Mouse (Mus musculus) adrenal gland, postnatal 10 days (tissue): Measurements from ENCODE around the gene Rara. TPM values are rescaled to one million over a fixed set of nuclear protein-coding genes. Genes with fewer than 3 reads are reported as not detected.

ENCODE experiments used
- DNase-seq: peaks from one replicate; pipeline ENCODE4 v3.0.0; 2021; ENCODE audit warnings: mixed read lengths
- total RNA-seq, 2 experiments: library from RNA; stranded (reverse); gene quantifications; 2 replicates each; pipeline ENCODE4 v1.2.3; 2021

Gene Rara
- total RNA-seq, 2 experiments from 2014 or later, result 26.2 to 34.7 TPM

GRCm38 (mm10) chr11:98952111-98952510 is 24.5 kb downstream of the Rara start:
- DNase-seq, result no peak

GRCm38 (mm10) chr11:98952736-98953135 is 25.1 kb downstream of the Rara start:
- DNase-seq, result no peak

GRCm38 (mm10) chr11:98953361-98953760 is 25.7 kb downstream of the Rara start:
- no peak for DNase-seq

GRCm38 (mm10) chr11:98953835-98954320 is 26.3 kb downstream of the Rara start:
- no peak for DNase-seq

DNA sequence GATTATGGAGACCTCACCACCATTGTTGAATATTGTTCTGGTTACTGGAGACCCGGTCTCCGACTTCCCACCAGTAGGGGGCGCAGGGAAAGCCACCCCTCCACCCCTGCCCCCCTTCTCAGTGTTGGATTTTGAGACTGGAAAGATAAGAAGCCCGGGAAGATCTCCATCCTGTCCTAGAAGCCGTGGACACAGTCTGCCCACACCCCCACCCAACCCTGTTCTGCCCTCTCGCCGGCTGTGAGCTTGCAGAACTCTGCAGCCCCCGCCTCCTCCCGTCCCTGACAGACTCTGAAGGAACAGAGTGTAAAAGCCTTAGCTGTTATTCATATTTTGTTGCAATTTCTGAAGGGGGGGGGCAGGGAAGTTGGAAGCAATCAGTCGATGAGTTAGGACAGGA is 26.8 kb downstream of the Rara start:
- peak; percentile 88 for DNase-seq

DNA sequence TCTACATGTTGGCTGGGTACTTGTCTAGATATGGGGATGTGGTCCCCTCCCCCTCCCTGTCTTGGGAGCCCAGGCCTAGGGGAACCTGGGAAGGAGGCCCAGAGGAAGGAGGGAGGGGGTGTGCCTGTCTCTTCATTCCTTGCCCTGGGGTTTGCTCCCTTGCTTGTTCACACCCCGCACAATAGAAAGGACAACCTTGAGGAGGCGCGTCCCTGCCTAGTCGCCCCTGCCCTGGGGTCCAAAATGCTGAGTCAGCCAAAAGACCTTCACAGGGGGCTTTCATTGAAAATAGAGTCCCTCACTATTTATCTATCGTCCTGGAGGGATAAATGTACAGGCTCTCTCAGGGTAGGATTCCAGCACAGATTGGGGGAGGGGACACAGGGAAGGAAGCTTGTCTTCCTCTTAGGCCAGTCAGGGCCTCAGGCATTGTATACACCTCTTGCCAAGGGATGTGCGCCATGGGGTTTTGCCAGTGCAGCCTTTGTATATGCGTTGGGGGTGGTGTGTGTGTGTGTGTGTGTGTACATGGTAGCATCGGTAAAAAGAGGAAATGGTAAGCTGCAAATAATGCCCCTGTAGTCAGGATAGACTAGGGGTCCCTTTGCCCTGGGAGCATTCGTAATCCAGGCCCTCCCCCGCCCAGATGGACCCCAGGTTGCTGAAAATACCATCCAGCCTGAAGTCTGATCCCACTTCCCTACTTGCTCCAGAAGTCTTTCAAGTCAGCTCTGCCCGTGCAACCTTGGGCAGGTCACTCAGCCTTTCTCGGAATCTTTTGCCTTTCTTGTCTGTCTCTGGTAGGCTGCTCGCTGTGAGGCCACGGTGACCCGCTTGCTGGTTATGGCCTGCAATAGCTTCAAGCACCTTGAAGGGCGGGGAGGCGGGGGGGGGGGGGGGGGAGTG is 27.4 kb downstream of the Rara start:
- peak; percentile 52 for DNase-seq

GRCm38 (mm10) chr11:98955707-98956235 is 28.2 kb downstream of the Rara start:
- DNase-seq, result peak; percentile 54

DNA sequence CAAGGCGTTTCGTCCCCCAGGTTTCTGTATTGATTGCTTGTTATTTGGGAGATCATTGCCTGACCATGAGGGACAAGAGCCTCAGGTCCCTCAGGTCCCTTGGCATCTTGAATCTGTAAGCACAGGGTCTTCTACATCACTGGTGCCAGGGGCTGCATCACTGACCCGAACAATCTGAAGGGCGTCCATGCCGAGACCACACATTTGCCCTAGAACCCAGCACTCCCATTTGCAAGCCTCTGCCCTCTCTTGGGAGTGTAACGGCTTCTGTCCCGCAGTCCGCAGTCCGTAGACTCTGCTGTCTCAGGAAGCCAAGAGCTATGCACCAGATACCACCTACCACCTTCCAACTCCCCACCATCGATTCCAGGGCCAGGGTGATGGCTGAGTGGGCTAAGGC is 28.7 kb downstream of the Rara start:
- no peak for DNase-seq

- DNase-seq, result peak; percentile 90
Observed at GRCm38 (mm10) chr11:98959437-98960312, 32.1 kb downstream of the Rara start.

- peak; percentile 90 for DNase-seq
Observed at GRCm38 (mm10) chr11:98960313-98960906, 32.8 kb downstream of the Rara start.

DNA sequence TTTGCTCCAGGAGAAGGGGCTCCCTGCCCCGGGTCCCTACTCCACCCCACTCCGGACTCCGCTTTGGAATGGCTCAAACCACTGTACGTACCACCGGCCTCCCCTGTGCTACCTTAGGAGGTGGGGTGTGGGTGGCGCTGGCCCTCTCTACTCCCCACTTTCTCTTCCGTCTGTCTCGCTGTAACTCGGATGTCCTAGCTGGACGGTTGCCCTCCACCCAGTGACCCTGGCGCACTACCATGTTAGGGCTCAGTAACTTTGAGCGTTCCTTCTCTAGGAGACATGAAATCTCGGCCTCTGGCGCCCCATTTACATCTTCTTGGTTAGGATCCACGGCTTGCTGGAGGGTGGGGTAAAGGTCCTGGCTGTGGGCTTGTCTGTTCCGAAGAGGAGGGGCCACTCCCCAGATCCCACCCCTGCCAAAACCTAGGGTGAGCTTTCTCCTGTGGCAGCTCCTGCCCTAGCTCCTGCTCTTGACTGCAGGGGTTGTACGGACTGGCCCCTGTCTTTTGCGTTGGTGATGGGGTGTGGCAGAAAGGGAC is 33.5 kb downstream of the Rara start:
- peak; percentile 74 for DNase-seq

- DNase-seq, result peak; percentile 13
Observed at GRCm38 (mm10) chr11:98961766-98962165, 34.1 kb downstream of the Rara start.

DNA sequence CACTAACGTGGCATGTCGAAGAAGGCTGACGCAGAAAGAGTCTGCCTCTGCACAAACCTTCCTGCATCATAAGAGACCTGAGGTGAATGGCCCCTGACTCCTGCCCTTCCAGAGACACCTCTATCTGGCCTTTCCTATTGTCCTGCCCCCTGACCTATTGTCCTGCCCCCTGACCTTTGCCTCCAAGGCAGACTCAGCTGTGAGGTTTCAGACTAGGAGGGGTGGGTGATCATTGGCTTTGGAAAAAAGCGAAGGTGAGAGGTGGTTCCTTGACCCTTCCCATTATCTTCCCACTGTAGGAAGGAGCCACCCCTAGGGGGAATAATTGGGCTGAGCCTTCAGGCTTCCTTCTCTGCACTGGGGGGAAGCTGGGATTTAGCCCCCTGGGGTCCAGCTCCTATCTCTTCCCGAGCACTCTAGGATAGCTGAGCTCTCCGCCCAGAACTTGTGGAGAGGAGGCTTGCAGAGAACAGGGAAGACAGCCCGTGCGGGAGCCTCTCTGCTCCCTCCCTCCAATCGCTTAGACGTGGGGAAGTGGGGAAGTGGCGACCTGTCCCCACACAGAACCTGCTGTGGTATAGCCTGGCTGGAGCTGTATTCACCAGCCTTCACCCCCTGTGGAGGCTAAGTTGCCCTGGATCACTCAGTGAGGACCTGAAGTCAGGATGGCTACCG is 34.9 kb downstream of the Rara start:
- DNase-seq, result peak; percentile 25

DNA sequence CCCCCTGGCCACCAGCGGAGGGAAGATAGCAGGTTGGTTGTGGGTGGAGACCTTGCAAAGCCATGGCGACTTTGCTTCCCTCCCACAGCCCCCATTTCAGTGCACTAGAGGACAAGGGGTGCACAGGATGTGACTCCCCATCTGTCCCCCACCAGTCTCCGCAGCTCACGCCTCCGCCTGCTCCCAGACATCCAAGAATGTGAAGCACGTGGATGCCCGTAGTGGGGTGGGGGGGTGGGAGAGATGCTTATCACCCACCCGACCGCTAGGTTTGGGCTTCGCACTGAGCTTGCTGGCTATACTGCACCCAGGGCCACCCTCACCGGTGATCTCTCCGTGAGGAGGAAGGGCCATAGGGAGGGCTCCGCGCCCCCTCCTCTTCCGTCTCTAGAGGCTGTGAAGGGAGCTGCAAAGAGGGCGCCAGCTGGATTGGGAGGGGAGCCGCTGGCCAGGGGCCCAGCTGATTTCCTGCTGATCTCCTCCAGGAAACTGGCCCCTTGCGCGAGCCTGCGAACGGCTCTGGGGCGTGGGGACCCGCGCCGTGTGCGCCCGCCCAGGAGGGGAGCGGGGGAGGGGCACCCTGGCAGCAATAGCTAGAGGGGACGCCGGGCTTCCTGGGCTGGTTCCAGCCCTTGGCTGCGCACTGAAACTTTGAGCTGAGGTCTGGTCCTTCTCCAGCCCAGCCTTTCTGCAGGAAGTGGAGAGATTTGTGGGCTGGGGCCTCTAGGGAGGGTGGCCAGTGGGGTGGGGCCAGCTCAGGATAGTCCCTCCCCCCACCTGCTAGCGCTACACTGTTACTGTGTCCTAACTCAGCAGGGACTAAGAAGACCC is 35.8 kb downstream of the Rara start:
- DNase-seq, result peak; percentile 88

DNA sequence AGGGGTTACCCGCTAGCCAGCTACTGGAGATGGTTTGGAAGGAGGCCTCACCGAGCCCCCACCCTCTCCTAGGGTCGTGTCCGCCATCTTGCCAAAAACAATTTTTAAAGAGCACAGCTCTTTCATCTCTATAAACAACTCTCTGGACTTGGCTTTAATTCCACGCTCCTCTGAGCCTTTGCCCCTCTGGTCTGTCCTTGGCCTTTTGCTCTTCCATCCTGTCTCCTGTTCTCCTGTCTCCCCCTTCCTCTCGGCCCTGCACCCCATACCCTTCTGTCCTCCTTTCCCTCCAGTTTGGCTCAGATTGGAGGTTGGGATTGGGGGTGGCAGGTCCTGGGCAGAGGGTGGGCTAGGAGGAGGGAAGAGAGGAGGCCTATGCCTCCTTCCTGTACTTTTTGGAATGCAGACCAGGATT is 36.6 kb downstream of the Rara start:
- DNase-seq, result peak; percentile 25

DNA sequence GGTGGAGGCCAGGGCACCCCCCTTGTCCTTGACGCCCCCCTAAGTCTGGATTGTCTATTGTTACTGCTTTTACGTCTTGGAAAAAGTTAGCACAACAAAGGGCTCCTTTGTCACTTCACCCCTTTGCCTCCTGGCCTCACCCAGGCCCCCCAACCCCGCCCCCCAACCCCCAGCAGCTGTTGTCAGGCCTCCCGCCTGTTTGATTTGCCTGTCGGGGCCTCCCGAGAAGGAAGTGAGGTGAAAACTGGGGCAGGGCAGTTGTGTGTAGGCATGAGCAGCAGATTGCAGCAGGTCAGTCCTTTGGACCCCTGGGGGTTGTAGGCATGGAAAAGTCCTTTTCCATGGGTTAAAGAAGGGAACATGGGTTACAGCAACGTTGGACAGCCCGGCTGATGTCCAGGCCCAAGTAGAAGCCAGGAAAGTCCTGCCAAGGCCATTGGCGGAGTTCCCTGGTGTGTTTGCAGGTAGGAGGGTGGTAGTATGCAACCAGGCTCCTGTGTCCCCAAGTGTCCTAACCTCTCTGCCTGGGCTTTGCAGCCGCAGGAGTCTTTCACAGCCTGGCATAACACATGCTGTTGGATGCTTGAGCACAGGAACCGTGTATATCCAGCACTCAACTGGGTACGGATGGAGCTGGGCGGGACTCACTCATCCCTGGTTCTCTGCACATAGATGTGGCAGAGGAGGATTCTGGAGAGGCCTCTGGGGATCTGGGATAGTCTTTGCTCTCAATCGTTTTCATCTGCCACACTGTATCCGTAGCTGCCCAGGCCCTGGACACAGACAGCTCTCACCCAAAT is 37.2 kb downstream of the Rara start:
- peak; percentile 84 for DNase-seq

- DNase-seq, result no peak
Observed at GRCm38 (mm10) chr11:98965416-98966077, 37.9 kb downstream of the Rara start.

- peak; percentile 92 for DNase-seq
Observed at GRCm38 (mm10) chr11:98966499-98967141, 39.0 kb downstream of the Rara start.
